Mouse (Mus musculus) thymus, postnatal 25 days (tissue): ENCODE results near the gene Cldn15.
"Not testable (repeated sequence)": the region's sequence is repeated elsewhere in the genome, so short reads cannot be mapped to it uniquely, and the experiment has no call there.

Source experiments
- DNase-seq: peaks from one replicate; pipeline ENCODE4 v3.0.0; 2022

Cldn15 gene

GRCm38 (mm10) chr5:136966331-136966730, at the start of gene Cldn15:
Gene Cldn15 (plus strand): TSS chr5:136966616.
- DNase-seq = no peak

- DNase-seq = no peak
Observed at GRCm38 (mm10) chr5:136917613-136918242, 48.7 kb upstream of the Cldn15 start.

GRCm38 (mm10) chr5:136918655-136919472, 47.6 kb upstream of the Cldn15 start:
- peak; percentile 75 for DNase-seq

- peak; percentile 16 for DNase-seq
Observed at GRCm38 (mm10) chr5:136919546-136920301, 46.7 kb upstream of the Cldn15 start.

- no peak for DNase-seq
Observed at GRCm38 (mm10) chr5:136922830-136923229, 43.6 kb upstream of the Cldn15 start.

GRCm38 (mm10) chr5:136923751-136924478, 42.5 kb upstream of the Cldn15 start:
- DNase-seq = no peak

GRCm38 (mm10) chr5:136929073-136929472, 37.3 kb upstream of the Cldn15 start:
- peak; percentile 80 for DNase-seq

- DNase-seq = no peak
Observed at GRCm38 (mm10) chr5:136931896-136932295, 34.5 kb upstream of the Cldn15 start.

- DNase-seq = no peak
Observed at GRCm38 (mm10) chr5:136932956-136933355, 33.5 kb upstream of the Cldn15 start.

GRCm38 (mm10) chr5:136933930-136934329, 32.5 kb upstream of the Cldn15 start:
- no peak for DNase-seq

GRCm38 (mm10) chr5:136935905-136936695, 30.3 kb upstream of the Cldn15 start:
- DNase-seq = no peak

- no peak for DNase-seq
Observed at GRCm38 (mm10) chr5:136936750-136937149, 29.7 kb upstream of the Cldn15 start.

GRCm38 (mm10) chr5:136937621-136938020, 28.8 kb upstream of the Cldn15 start:
- no peak for DNase-seq

GRCm38 (mm10) chr5:136939284-136939683, 27.1 kb upstream of the Cldn15 start:
- peak; percentile 36 for DNase-seq

GRCm38 (mm10) chr5:136940029-136940428, 26.4 kb upstream of the Cldn15 start:
- not testable (repeated sequence) for DNase-seq

- DNase-seq = no peak
Observed at GRCm38 (mm10) chr5:136940845-136941560, 25.4 kb upstream of the Cldn15 start.

- DNase-seq = no peak
Observed at GRCm38 (mm10) chr5:136942781-136943180, 23.6 kb upstream of the Cldn15 start.

- no peak for DNase-seq
Observed at GRCm38 (mm10) chr5:136943382-136943781, 23.0 kb upstream of the Cldn15 start.

GRCm38 (mm10) chr5:136945084-136945483, 21.3 kb upstream of the Cldn15 start:
- DNase-seq = no peak

- DNase-seq = no peak
Observed at GRCm38 (mm10) chr5:136947874-136948273, 18.5 kb upstream of the Cldn15 start.
